Mouse (Mus musculus) bone marrow, adult 2 months (tissue): Measurements from ENCODE around the gene Gm5426.

Experiments used
- CTCF ChIP-seq: fragments of 200-500 bp; IDR thresholded peaks from 2 replicates; pipeline ENCODE4 v1.5.1; 2011; ENCODE audit warnings: low read length, control low read depth; ENCODE audit not compliant: control insufficient read depth, insufficient read depth
- POLR2A ChIP-seq: fragments of 200-500 bp; IDR thresholded peaks from 2 replicates; pipeline ENCODE4 v1.6.1; 2011; ENCODE audit warnings: low read depth, mild to moderate bottlenecking, control low read depth, low read length, borderline replicate concordance; ENCODE audit not compliant: control insufficient read depth

DNA sequence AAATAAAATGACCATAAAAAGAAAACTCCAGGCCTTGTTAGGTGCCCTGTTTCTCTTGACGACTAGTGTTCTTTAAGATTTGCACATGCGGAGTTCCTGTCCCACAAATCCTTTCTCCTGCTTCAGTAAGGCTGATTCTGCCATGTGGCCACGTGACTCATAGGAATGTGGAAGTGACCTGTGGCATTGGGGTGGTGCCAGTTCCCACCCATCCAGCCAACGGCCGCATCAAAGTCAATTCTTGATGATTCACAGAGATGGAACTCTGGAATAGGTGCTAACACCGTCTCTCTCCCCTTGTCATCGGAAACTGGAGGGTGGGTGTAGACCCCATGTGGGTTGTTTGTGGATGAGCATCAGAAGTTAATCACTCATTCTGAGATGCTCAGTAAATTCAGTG, 39.7 kb upstream of the Gm5426 start:
- no peak for TF ChIP-seq CTCF
- TF ChIP-seq POLR2A: no peak
